Mouse (Mus musculus): ENCODE results near the gene Carns1. TPM values are rescaled to one million over a fixed set of nuclear protein-coding genes. Genes with fewer than 3 reads are reported as not detected.
"Not testable (repeated sequence)": the region's sequence is repeated elsewhere in the genome, so short reads cannot be mapped to it uniquely, and the experiment has no call there.

The Carns1 gene
- polyA plus RNA-seq, 1 experiment from 2014 or later = 4.2 TPM

- Histone ChIP-seq H3K36me3 (peaks cover 42% of the 10 kb centered on the region), H3K4me3 (no peak overlapping the region), H3K4me2 (replicated peaks) (no peak overlapping the region), H3K27me3 (no peaks in the 10 kb centered on the region), H3K27ac (replicated peaks) (no peak overlapping the region), H3K9ac (replicated peaks) (no peak overlapping the region), H3K4me1 (peaks cover 15% of the 10 kb centered on the region), H3K9me3 (no peaks in the 10 kb centered on the region)
- no peak for ATAC-seq (replicated peaks)
- 94% methylated on average over 5 of the region's 5 CpGs for WGBS
Observed at GRCm38 (mm10) chr19:4131075-4131474, 44.2 kb downstream of the Carns1 start.

- ATAC-seq (replicated peaks) = no peak
- Histone ChIP-seq H3K4me3 (no peak overlapping the region), H3K9me3 (no peaks in the 10 kb centered on the region), H3K27ac (replicated peaks) (no peak overlapping the region), H3K36me3 (peaks cover 42% of the 10 kb centered on the region), H3K4me1 (peaks cover 17% of the 10 kb centered on the region), H3K9ac (replicated peaks) (no peak overlapping the region), H3K27me3 (no peaks in the 10 kb centered on the region), H3K4me2 (replicated peaks) (no peak overlapping the region)
- 92% methylated on average over 4 of the region's 4 CpGs for WGBS
Observed at GRCm38 (mm10) chr19:4130106-4130505, 45.2 kb downstream of the Carns1 start.

GRCm38 (mm10) chr19:4129462-4129861, 45.8 kb downstream of the Carns1 start:
- H3K4me2 ChIP-seq (replicated peaks) = no peak overlapping the region
- H3K9ac ChIP-seq (replicated peaks) = no peak overlapping the region
- ATAC-seq (replicated peaks) = no peak
- 91% methylated on average over 7 of the region's 7 CpGs for WGBS
- H3K27ac ChIP-seq (replicated peaks) = no peak overlapping the region
- no peaks in the 10 kb centered on the region for H3K27me3 ChIP-seq
- H3K9me3 ChIP-seq = no peaks in the 10 kb centered on the region
- peaks cover 42% of the 10 kb centered on the region for H3K36me3 ChIP-seq
- H3K4me1 ChIP-seq = peaks cover 19% of the 10 kb centered on the region
- no peak overlapping the region for H3K4me3 ChIP-seq

- ATAC-seq (replicated peaks) = no peak
- Histone ChIP-seq H3K27me3 (no peaks in the 10 kb centered on the region), H3K4me3 (peak overlapping the region; percentile 62), H3K4me1 (peaks cover 19% of the 10 kb centered on the region), H3K27ac (replicated peaks) (no peak overlapping the region), H3K36me3 (peaks cover 31% of the 10 kb centered on the region; the same call in 1 of the 2 replicates), H3K9me3 (no peaks in the 10 kb centered on the region), H3K4me2 (replicated peaks) (peak overlapping the region; percentile 63), H3K9ac (replicated peaks) (peak overlapping the region; percentile 80)
- WGBS = 74% methylated on average over 7 of the region's 7 CpGs
Observed at GRCm38 (mm10) chr19:4126759-4127495, 48.4 kb downstream of the Carns1 start.

GRCm38 (mm10) chr19:4125741-4126696, 49.3 kb downstream of the Carns1 start, which contains the start of gene Aip:
Gene Aip (minus strand): TSS chr19:4125858.
- peak within 1 kb of the TSS; percentile 80 for H3K9ac ChIP-seq (replicated peaks)
- peak within 1 kb of the TSS; percentile 42 for H3K27ac ChIP-seq (replicated peaks)
- H3K36me3 ChIP-seq = peaks cover 22% of the 10 kb centered on the region; the same call in 1 of the 2 replicates
- no peaks in the 10 kb centered on the region for H3K9me3 ChIP-seq
- peak; percentile 92 for ATAC-seq (replicated peaks)
- peak within 1 kb of the TSS; percentile 63 for H3K4me2 ChIP-seq (replicated peaks)
- H3K4me3 ChIP-seq = peak within 1 kb of the TSS; percentile 62
- under 1% methylated on average over 60 of the region's 64 CpGs for WGBS
- H3K4me1 ChIP-seq = peaks cover 22% of the 10 kb centered on the region
- no peaks in the 10 kb centered on the region for H3K27me3 ChIP-seq

GRCm38 (mm10) chr19:4125268-4125667, 50.0 kb downstream of the Carns1 start:
- not testable (repeated sequence) for H3K9me3 ChIP-seq
- WGBS = 13% methylated on average over 4 of the region's 4 CpGs
- H3K27ac ChIP-seq (replicated peaks) = peak overlapping the region; percentile 42

GRCm38 (mm10) chr19:4124432-4124831, 50.8 kb downstream of the Carns1 start:
- Histone ChIP-seq H3K9me3 (no peaks in the 10 kb centered on the region), H3K4me2 (replicated peaks) (no peak overlapping the region)

More at GRCm38 (mm10) chr19:4125268-4125667, 50.0 kb downstream of the Carns1 start:
- not testable (repeated sequence) for H3K27me3 ChIP-seq
- Histone ChIP-seq H3K4me1 (peaks cover 29% of the 10 kb centered on the region), H3K4me2 (replicated peaks) (peak overlapping the region; percentile 63), H3K9ac (replicated peaks) (0 out of 2 replicates have a peak overlapping the region, but pooled peaks have one; percentile 31), H3K36me3 (peaks cover 22% of the 10 kb centered on the region; the same call in 1 of the 2 replicates), H3K4me3 (peak overlapping the region; percentile 62)
- ATAC-seq (replicated peaks) = peak; percentile 53

GRCm38 (mm10) chr19:4122411-4123370, 52.6 kb downstream of the Carns1 start:
- Histone ChIP-seq H3K4me1 (peaks cover 30% of the 10 kb centered on the region), H3K4me3 (no peak overlapping the region), H3K27me3 (no peaks in the 10 kb centered on the region), H3K36me3 (peaks cover 4% of the 10 kb centered on the region; the same call in 1 of the 2 replicates), H3K4me2 (replicated peaks) (no peak overlapping the region), H3K9me3 (no peaks in the 10 kb centered on the region), H3K27ac (replicated peaks) (no peak overlapping the region), H3K9ac (replicated peaks) (no peak overlapping the region)
- no peak for ATAC-seq (replicated peaks)
- 86% methylated on average over 7 of the region's 7 CpGs for WGBS

More at GRCm38 (mm10) chr19:4124432-4124831, 50.8 kb downstream of the Carns1 start:
- H3K9ac ChIP-seq (replicated peaks) = no peak overlapping the region
- no peak overlapping the region; the same call in 1 of the 2 replicates for H3K4me3 ChIP-seq
- no peak for ATAC-seq (replicated peaks)
- 82% methylated on average over 4 of the region's 4 CpGs for WGBS
- no peaks in the 10 kb centered on the region for H3K27me3 ChIP-seq
- peaks cover 14% of the 10 kb centered on the region; the same call in 1 of the 2 replicates for H3K36me3 ChIP-seq
- no peak overlapping the region for H3K27ac ChIP-seq (replicated peaks)
- peaks cover 31% of the 10 kb centered on the region for H3K4me1 ChIP-seq

GRCm38 (mm10) chr19:4121896-4122295, 53.4 kb downstream of the Carns1 start:
- not testable (repeated sequence) for H3K4me2 ChIP-seq (replicated peaks); H3K4me3 ChIP-seq; H3K9me3 ChIP-seq; H3K36me3 ChIP-seq; H3K27me3 ChIP-seq; H3K9ac ChIP-seq (replicated peaks); ATAC-seq (replicated peaks)
- peak overlapping the region; percentile 91; the same call in 1 of the 2 replicates for H3K27ac ChIP-seq (replicated peaks)
- 54% methylated on average over 6 of the region's 6 CpGs for WGBS
- peaks cover 22% of the 10 kb centered on the region for H3K4me1 ChIP-seq

GRCm38 (mm10) chr19:4121097-4121805, 54.0 kb downstream of the Carns1 start:
- 4% methylated on average over 38 of the region's 38 CpGs for WGBS
- ATAC-seq (replicated peaks) = peak; percentile 83
- Histone ChIP-seq H3K27ac (replicated peaks) (peak overlapping the region; percentile 91), H3K4me2 (replicated peaks) (peak overlapping the region; percentile 49), H3K4me3 (peak overlapping the region; percentile 54), H3K9me3 (no peaks in the 10 kb centered on the region), H3K4me1 (peaks cover 16% of the 10 kb centered on the region), H3K36me3 (peaks cover 4% of the 10 kb centered on the region; the same call in 1 of the 2 replicates), H3K9ac (replicated peaks) (peak overlapping the region; percentile 47), H3K27me3 (no peaks in the 10 kb centered on the region)
